Mouse (Mus musculus) midbrain, embryonic 15.5 days (tissue): Measurements from ENCODE around the gene Exoc2. TPM values are rescaled to one million over a fixed set of nuclear protein-coding genes. Genes with fewer than 3 reads are reported as not detected.

Source experiments
- ATAC-seq: fragments of 200-750 bp; cut with Nextera tagmentation; replicated peaks from 2 replicates; pipeline ENCODE4 v1.8.0; 2017; ENCODE audit warnings: moderate TSS enrichment
- H3K27ac ChIP-seq: fragments of 300-500 bp; sonication (generic); 2 replicates; pipeline ENCODE4 v1.5.1; 2015; ENCODE audit warnings: mild to moderate bottlenecking, inconsistent platforms
- H3K27me3 ChIP-seq: fragments of 300-500 bp; sonication (generic); replicated peaks from 2 replicates; pipeline ENCODE4 v1.6.1; 2015; ENCODE audit warnings: inconsistent platforms
- H3K36me3 ChIP-seq: fragments of 300-500 bp; sonication (generic); replicated peaks from 2 replicates; pipeline ENCODE4 v1.6.1; 2015; ENCODE audit warnings: inconsistent platforms
- H3K4me1 ChIP-seq: fragments of 300-500 bp; sonication (generic); 2 replicates; pipeline ENCODE4 v1.6.1; 2015; ENCODE audit warnings: inconsistent platforms
- H3K4me2 ChIP-seq: fragments of 300-500 bp; sonication (generic); 2 replicates; pipeline ENCODE4 v1.6.1; 2015; ENCODE audit warnings: inconsistent platforms, mild to moderate bottlenecking, moderate library complexity
- H3K4me3 ChIP-seq: fragments of 300-500 bp; sonication (generic); 2 replicates; pipeline ENCODE4 v1.5.1; 2015; ENCODE audit warnings: mild to moderate bottlenecking, inconsistent platforms
- H3K9ac ChIP-seq: fragments of 300-500 bp; sonication (generic); 2 replicates; pipeline ENCODE4 v1.6.1; 2015; ENCODE audit warnings: mild to moderate bottlenecking, inconsistent platforms
- H3K9me3 ChIP-seq: fragments of 300-500 bp; sonication (generic); 2 replicates; pipeline ENCODE4 v1.6.1; 2016; ENCODE audit warnings: inconsistent platforms
- WGBS: fragments of 180-500 bp; shearing (Covaris S2); methylation state at CpG from one replicate; pipeline ENCODE4 v1.1.7; 2015; ENCODE audit warnings: mixed read lengths; 5-methylcytosine and 5-hydroxymethylcytosine counted together
- polyA plus RNA-seq: library from polyadenylated mRNA; unstranded; fragments of >200 nt; fragmentation: Nextera tagmentation; extraction: Ambion mirVana; gene quantifications from 2 replicates; pipeline ENCODE4 v1.2.1, GENCODE M21; 2015

Gene Exoc2
- polyA plus RNA-seq, 1 experiment from 2014 or later = 59.3 TPM

DNA sequence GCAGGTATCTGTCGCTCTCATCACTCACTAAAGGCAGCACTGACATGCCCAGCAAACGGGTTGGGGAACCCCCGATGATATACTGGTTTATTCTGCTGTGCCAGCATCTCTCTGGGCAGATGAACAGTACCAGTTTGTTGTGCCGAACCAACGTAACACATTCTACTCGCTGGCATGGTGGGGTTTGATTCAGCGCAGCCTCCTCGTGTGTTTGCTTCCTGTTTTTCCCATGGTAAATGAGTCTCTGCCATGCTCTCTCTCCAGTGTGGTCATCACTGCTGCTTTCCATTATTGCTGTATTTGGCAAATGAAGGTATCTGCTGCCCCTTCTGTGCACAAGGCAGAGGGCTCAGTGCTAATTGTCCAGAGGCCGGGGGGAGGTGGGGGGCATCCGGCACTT, 15.8 kb upstream of the Exoc2 start:
- 0 out of 2 replicates have a peak, but pooled peaks cover 10% of the 10 kb centered on the region for H3K27me3 ChIP-seq
- 92% methylated on average over 10 of the region's 10 CpGs for WGBS
- H3K9me3 ChIP-seq = no peaks in the 10 kb centered on the region
- no peak overlapping the region for H3K27ac ChIP-seq
- no peak overlapping the region for H3K4me2 ChIP-seq
- no peak overlapping the region for H3K9ac ChIP-seq
- H3K4me3 ChIP-seq = no peak overlapping the region
- no peaks in the 10 kb centered on the region for H3K36me3 ChIP-seq
- no peak for ATAC-seq
- 0 out of 2 replicates have a peak, but pooled peaks cover 12% of the 10 kb centered on the region for H3K4me1 ChIP-seq

DNA sequence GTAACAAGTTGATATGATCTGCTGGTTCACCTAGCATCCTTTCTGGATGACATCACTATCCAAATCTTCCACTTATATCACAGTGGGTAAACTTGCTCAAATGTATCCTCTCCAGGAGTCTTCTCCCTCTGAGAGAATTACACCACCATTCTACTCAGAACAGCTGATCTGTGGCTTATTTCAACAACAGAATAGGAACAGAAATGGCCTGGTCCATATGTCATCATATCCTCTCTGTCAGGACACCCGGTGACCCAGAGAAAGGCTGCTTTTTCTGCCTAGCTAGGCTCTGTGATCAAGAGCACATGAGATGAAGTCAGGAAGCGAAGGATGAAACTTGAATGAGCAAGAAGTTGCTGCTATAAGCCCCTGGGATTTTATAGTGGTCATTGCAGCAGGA, 13.8 kb upstream of the Exoc2 start:
- 94% methylated on average over 2 of the region's 2 CpGs for WGBS
- no peak overlapping the region for H3K9ac ChIP-seq
- H3K27ac ChIP-seq = no peak overlapping the region
- 0 out of 2 replicates have a peak, but pooled peaks cover 10% of the 10 kb centered on the region for H3K27me3 ChIP-seq
- H3K4me2 ChIP-seq = no peak overlapping the region
- no peaks in the 10 kb centered on the region for H3K36me3 ChIP-seq
- H3K4me3 ChIP-seq = no peak overlapping the region
- 0 out of 2 replicates have a peak, but pooled peaks cover 12% of the 10 kb centered on the region for H3K4me1 ChIP-seq
- H3K9me3 ChIP-seq = no peaks in the 10 kb centered on the region
- no peak for ATAC-seq

DNA sequence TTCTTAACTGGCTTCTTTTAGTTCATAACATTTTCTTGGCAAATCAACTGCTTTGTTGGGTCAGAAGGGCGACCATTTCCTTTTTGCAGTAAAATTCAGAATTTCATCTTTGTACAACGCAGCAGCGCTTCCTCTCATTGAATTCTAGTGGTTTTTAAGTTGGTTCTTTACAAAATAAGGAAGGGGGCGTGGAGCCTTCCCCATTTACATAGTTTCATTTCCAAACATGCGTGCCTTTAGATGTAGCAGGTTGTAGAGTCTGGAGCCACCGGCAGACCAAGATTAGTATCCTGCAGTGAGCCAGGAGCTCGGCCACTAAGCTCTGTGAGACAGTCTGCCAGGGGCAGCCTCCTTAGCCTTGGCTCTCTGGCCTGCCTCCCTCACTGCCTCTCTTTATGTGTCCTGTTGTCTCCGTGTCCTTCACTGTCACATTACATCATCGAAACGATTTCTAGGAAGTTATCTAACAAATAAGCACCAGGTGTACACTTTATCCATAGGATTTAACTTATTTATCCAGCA, 13.1 kb upstream of the Exoc2 start:
- no peaks in the 10 kb centered on the region for H3K9me3 ChIP-seq
- 0 out of 2 replicates have a peak, but pooled peaks cover 10% of the 10 kb centered on the region for H3K27me3 ChIP-seq
- no peak overlapping the region for H3K4me3 ChIP-seq
- H3K9ac ChIP-seq = no peak overlapping the region
- WGBS = 67% methylated on average over 10 of the region's 10 CpGs
- H3K4me1 ChIP-seq = 0 out of 2 replicates have a peak, but pooled peaks cover 12% of the 10 kb centered on the region
- no peak overlapping the region for H3K4me2 ChIP-seq
- ATAC-seq = no peak
- H3K36me3 ChIP-seq = no peaks in the 10 kb centered on the region
- H3K27ac ChIP-seq = no peak overlapping the region

DNA sequence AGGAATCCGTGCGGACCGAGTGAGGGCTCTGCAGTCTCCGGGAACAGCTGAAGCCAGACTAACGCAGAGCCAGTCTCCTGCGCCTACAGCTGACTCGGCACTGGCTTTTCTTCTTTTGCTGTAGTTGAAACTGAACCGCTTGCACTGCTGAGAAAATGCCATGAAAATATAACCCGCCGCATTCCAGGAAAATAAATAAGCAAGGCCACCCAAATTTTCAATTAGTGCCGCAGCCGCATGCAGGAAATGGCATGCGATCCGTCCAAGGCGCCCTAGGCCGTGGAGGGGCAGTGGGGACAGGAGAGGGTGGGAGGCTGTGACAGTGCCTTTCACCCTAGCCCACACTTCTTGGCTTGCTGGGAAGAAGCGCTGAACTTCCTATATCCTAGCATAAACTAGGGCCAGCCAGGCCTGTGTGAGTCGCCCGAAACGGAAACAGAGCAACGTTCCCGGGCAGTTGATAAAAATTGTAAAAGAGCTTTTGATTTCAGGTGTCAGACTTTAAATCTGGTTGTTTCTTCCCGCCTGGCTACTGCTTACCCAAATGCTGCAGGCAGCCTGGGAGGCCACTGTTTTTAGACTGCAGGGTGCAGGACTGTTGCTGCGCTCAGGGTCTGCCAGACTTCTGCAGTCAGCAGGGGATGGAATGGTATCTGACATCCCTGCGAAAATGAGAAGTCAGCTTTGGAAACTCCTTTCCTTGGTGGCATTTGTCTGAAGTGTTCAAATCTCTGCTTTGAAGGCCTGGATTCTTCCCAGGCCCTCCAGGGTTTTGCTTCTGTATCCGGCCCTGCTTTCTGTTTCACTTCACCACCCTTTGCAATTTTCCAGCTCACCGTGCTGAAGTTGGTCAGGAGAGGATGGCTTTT, 11.9 kb upstream of the Exoc2 start:
- Histone ChIP-seq H3K4me1 (0 out of 2 replicates have a peak, but pooled peaks cover 12% of the 10 kb centered on the region), H3K4me2 (peak overlapping the region; percentile 49), H3K4me3 (peak overlapping the region; percentile 29), H3K27ac (0 out of 2 replicates have a peak overlapping the region, but pooled peaks have one; percentile 6), H3K27me3 (0 out of 2 replicates have a peak, but pooled peaks cover 10% of the 10 kb centered on the region), H3K9ac (peak overlapping the region; percentile 18; the same call in 1 of the 2 replicates), H3K36me3 (no peaks in the 10 kb centered on the region), H3K9me3 (no peaks in the 10 kb centered on the region)
- 22% methylated on average over 27 of the region's 27 CpGs for WGBS
- ATAC-seq = peak; percentile 92

DNA sequence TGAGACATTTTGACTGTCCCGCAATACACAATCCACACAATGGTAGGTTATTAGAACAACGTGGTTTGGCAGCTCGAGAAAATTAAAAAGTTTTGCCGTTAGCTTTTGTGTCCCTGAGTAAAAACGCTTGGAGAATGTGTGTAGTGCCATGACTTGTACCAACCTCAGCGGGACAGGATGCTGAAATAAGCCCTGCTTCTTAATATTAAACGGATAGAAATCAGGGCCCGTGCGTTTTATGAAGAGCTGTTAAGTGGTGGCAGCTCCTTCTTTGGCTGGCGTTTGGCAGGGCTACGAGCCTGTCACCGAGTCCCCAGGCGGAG, 11.3 kb upstream of the Exoc2 start:
- H3K27ac ChIP-seq = 0 out of 2 replicates have a peak overlapping the region, but pooled peaks have one; percentile 6
- WGBS = 19% methylated on average over 13 of the region's 13 CpGs

DNA sequence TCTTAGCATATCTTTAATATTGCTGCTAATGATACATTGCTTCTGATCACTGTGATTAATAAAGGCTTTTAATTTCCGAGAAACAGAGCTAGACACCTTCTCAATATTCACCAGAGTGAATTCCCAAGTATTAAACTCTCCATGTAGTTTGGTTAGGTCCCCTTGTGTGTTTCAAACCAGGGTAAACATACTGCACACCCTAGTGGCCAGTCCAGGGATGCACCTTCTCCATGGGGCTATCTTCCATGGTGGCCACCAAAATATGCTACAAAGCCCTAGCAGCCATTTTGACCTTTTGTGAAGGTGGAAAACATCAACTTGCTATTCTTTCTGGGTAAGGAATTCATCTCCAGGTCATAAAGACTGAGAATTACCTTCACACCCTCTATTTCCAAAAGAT, 7.8 kb upstream of the Exoc2 start:
- Histone ChIP-seq H3K4me3 (no peak overlapping the region), H3K9ac (no peak overlapping the region), H3K4me1 (0 out of 2 replicates have a peak, but pooled peaks cover 12% of the 10 kb centered on the region), H3K27ac (no peak overlapping the region), H3K4me2 (no peak overlapping the region), H3K27me3 (0 out of 2 replicates have a peak, but pooled peaks cover 1% of the 10 kb centered on the region), H3K36me3 (no peaks in the 10 kb centered on the region), H3K9me3 (no peaks in the 10 kb centered on the region)
- 77% methylated on average over 1 of the region's 1 CpGs for WGBS
- ATAC-seq = no peak

More for the DNA sequence above, 11.3 kb upstream of the Exoc2 start:
- no peaks in the 10 kb centered on the region for H3K9me3 ChIP-seq
- 0 out of 2 replicates have a peak, but pooled peaks cover 12% of the 10 kb centered on the region for H3K4me1 ChIP-seq
- H3K36me3 ChIP-seq = no peaks in the 10 kb centered on the region
- peak overlapping the region; percentile 49 for H3K4me2 ChIP-seq
- H3K4me3 ChIP-seq = peak overlapping the region; percentile 29
- ATAC-seq = no peak
- peak overlapping the region; percentile 18; the same call in 1 of the 2 replicates for H3K9ac ChIP-seq
- 0 out of 2 replicates have a peak, but pooled peaks cover 10% of the 10 kb centered on the region for H3K27me3 ChIP-seq

DNA sequence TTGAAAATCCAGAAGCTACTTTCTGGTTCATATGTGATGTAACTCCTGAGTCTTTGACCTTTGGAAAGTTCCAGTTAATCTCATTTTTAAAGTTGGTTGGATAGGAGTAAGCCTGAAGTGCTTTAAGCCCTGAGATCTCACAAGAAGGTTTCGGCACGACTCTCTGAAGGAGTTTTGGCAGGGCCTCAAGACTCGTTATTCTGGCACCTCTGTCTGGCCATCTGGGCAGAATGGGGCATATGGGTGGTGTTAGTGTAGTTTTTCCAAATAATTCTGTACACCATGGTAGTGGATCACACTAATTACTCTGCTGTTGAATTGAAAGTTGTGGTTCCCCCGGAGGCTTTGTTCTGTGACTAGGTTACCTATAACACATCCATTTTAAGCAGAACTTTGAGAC, 4.3 kb upstream of the Exoc2 start:
- no peak for ATAC-seq
- Histone ChIP-seq H3K4me3 (no peak overlapping the region), H3K9me3 (no peaks in the 10 kb centered on the region), H3K27me3 (no peaks in the 10 kb centered on the region), H3K4me1 (peaks cover 5% of the 10 kb centered on the region), H3K36me3 (no peaks in the 10 kb centered on the region), H3K4me2 (no peak overlapping the region), H3K27ac (no peak overlapping the region), H3K9ac (no peak overlapping the region)
- WGBS = 65% methylated on average over 4 of the region's 4 CpGs

DNA sequence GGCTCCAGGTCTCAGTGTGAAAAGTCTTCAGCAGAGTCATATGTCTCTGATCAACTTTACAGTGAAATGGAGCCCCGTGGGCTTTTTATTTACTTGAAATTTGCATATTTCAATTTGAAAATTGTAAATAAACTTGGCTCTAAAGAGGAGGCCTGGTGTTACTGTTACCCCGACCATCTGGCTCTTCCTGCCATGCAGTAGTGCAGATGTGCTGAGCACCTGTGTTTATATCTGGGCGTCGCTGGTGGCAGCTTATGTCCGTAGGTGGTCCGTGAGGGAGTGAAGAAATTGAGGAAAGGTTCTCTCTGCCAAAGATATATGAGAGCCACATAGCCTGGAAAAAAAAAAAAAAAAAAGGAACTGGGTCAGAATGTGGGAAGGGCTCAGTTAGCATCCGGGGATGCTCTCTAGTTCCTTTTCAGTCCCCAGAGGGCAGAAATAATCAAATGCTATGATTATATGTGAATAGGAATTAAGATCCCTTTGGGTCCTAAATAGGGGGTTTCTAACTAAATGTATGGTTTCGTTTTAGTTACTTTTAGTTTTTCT, 2.7 kb upstream of the Exoc2 start:
- no peak overlapping the region for H3K4me2 ChIP-seq
- no peak overlapping the region for H3K27ac ChIP-seq
- no peak for ATAC-seq
- no peaks in the 10 kb centered on the region for H3K36me3 ChIP-seq
- no peak overlapping the region for H3K4me3 ChIP-seq
- no peaks in the 10 kb centered on the region for H3K9me3 ChIP-seq
- WGBS = 64% methylated on average over 8 of the region's 8 CpGs
- H3K9ac ChIP-seq = no peak overlapping the region
- H3K4me1 ChIP-seq = peaks cover 14% of the 10 kb centered on the region
- H3K27me3 ChIP-seq = no peaks in the 10 kb centered on the region

DNA sequence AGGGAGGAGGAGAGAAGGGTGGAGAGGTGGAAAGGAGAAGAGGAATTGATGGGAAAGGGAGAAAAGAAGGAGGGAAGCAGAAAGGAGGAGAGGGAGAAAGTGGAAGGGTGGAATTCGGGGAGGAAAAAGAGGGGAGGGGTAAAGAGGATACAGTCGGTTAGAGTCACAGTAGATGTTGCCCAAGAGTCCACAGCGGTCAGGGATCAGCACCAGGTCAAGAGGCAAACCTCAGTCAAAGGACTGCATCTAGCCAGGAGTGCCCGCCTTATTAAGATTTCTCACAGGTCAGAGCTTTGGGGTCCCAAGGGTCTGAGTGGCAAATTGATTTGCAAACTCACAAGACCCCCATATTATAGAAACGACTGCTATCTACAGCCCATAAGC, 346 bp upstream of the Exoc2 start:
- H3K36me3 ChIP-seq = no peaks in the 10 kb centered on the region
- peak overlapping the region; percentile 74; the same call in 1 of the 2 replicates for H3K9ac ChIP-seq
- peak overlapping the region; percentile 69 for H3K4me3 ChIP-seq
- H3K27ac ChIP-seq = peak overlapping the region; percentile 82; the same call in 1 of the 2 replicates
- H3K27me3 ChIP-seq = no peaks in the 10 kb centered on the region
- peaks cover 14% of the 10 kb centered on the region for H3K4me1 ChIP-seq
- no peaks in the 10 kb centered on the region for H3K9me3 ChIP-seq
- peak; percentile 79 for ATAC-seq
- H3K4me2 ChIP-seq = peak overlapping the region; percentile 60
- 23% methylated on average over 5 of the region's 5 CpGs for WGBS

DNA sequence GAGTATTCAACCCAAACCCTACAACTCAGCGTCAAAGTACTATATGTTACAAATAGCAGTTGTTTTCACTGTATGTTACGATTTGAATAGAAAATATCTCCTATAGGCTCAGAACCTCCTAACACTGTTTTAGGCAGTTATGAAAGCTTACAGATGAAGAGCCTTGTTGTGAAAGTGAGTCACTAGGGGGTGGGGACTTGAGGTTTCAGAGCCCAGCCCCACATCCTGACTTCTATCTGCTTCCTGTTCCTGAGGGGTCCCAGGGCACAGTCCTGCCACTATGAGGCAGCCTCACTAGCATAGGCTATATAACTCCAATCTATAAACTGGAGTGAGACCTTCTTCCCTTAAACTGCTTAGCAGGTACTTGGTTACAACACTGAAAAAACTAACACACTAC, 1.8 kb downstream of the Exoc2 start:
- Histone ChIP-seq H3K4me1 (peaks cover 14% of the 10 kb centered on the region), H3K9me3 (no peaks in the 10 kb centered on the region), H3K4me3 (no peak overlapping the region), H3K36me3 (no peaks in the 10 kb centered on the region), H3K4me2 (no peak overlapping the region), H3K27ac (no peak overlapping the region), H3K9ac (no peak overlapping the region), H3K27me3 (no peaks in the 10 kb centered on the region)
- WGBS = 95% methylated on average over 2 of the region's 2 CpGs
- no peak for ATAC-seq

DNA sequence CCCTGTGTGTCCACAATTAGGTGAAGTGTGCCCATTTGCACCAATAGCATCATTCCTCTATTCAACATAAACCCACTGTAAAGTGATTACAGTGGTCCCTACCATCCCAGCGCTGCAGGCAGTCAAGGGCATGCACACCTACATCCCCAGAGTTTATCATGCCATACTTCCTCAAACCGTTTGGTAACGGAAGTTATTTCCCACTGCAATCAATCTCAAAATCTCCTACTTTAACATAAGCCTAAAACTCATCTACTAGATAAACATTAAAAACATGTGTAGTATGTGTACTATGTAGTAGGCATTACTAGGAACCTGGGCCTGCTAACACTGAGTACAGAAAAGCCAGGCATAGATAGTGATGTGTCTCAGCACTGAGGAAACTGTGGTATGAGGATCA, 2.8 kb downstream of the Exoc2 start:
- 93% methylated on average over 3 of the region's 3 CpGs for WGBS
- no peak for ATAC-seq
- no peaks in the 10 kb centered on the region for H3K27me3 ChIP-seq
- H3K9me3 ChIP-seq = no peaks in the 10 kb centered on the region
- no peak overlapping the region for H3K4me2 ChIP-seq
- H3K4me1 ChIP-seq = peaks cover 23% of the 10 kb centered on the region
- H3K9ac ChIP-seq = no peak overlapping the region
- H3K36me3 ChIP-seq = no peaks in the 10 kb centered on the region
- no peak overlapping the region for H3K4me3 ChIP-seq
- H3K27ac ChIP-seq = no peak overlapping the region

DNA sequence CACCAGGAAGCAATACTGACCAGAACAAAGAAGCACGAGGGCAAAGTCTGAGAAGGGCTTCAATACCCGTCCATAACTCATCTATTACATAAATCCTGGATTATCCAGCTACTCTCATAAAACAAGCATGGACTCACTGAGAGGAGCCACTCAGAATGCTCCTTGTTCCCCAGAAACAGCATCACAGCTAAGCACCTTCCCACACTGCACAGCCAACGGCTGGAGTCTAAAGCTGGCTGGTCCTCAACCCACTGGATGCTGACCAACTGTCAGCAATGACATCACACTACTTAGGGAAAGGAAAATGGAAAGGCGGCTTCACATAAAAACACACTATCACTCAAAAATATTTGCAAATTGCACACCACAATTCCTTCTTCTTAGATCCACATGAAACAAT, 5.6 kb downstream of the Exoc2 start:
- no peaks in the 10 kb centered on the region for H3K27me3 ChIP-seq
- no peak overlapping the region for H3K4me3 ChIP-seq
- no peak overlapping the region for H3K4me2 ChIP-seq
- no peak overlapping the region for H3K27ac ChIP-seq
- H3K9ac ChIP-seq = no peak overlapping the region
- peaks cover 18% of the 10 kb centered on the region for H3K4me1 ChIP-seq
- WGBS = 63% methylated on average over 4 of the region's 4 CpGs
- no peak for ATAC-seq
- H3K9me3 ChIP-seq = no peaks in the 10 kb centered on the region
- no peaks in the 10 kb centered on the region for H3K36me3 ChIP-seq
